Mouse (Mus musculus) forebrain, postnatal 0 days (tissue): Measurements from ENCODE around the gene Gm17428. TPM values are rescaled to one million over a fixed set of nuclear protein-coding genes. Genes with fewer than 3 reads are reported as not detected.
"Not testable (repeated sequence)": the region's sequence is repeated elsewhere in the genome, so short reads cannot be mapped to it uniquely, and the experiment has no call there.

Experiments used
- ATAC-seq: fragments of 200-750 bp; cut with Nextera tagmentation; 2 replicates; pipeline ENCODE4 v1.8.0; 2017; ENCODE audit warnings: mild to moderate bottlenecking, moderate library complexity
- DNase-seq: peaks from one replicate; pipeline ENCODE4 v3.0.0-alpha.2; 2015
- H3K27ac ChIP-seq: fragments of 300-500 bp; sonication (generic); 2 replicates; pipeline ENCODE4 v1.5.1; 2014; ENCODE audit warnings: low read depth, mild to moderate bottlenecking, antibody characterized with exemption, low read length, moderate library complexity, mixed read lengths
- H3K27me3 ChIP-seq: fragments of 300-500 bp; sonication (generic); 2 replicates; pipeline ENCODE4 v1.6.1; 2014; ENCODE audit warnings: mild to moderate bottlenecking, low read length, mixed read lengths; ENCODE audit not compliant: insufficient read depth
- H3K36me3 ChIP-seq: fragments of 300-500 bp; sonication (generic); 2 replicates; pipeline ENCODE4 v1.6.1; 2014; ENCODE audit warnings: mild to moderate bottlenecking, moderate library complexity; ENCODE audit not compliant: insufficient read depth
- H3K4me1 ChIP-seq: fragments of 300-500 bp; sonication (generic); 2 replicates; pipeline ENCODE4 v1.6.1; 2014; ENCODE audit warnings: antibody characterized with exemption; ENCODE audit not compliant: insufficient read depth
- H3K4me2 ChIP-seq: fragments of 300-500 bp; sonication (generic); 2 replicates; pipeline ENCODE4 v1.6.1; 2014; ENCODE audit warnings: low read depth, mild to moderate bottlenecking, moderate library complexity
- H3K4me3 ChIP-seq: fragments of 300-500 bp; sonication (generic); 2 replicates; pipeline ENCODE4 v1.5.1; 2014; ENCODE audit warnings: low read depth, low read length, mixed read lengths
- H3K9ac ChIP-seq: fragments of 300-500 bp; sonication (generic); 2 replicates; pipeline ENCODE4 v1.6.1; 2014; ENCODE audit warnings: mild to moderate bottlenecking
- H3K9me3 ChIP-seq: fragments of 300-500 bp; sonication (generic); 2 replicates; pipeline ENCODE4 v1.6.1; 2016; ENCODE audit warnings: low read length
- CTCF ChIP-seq: sonication (generic); IDR thresholded peaks from 2 replicates; pipeline ENCODE4 v1.5.1; 2016; ENCODE audit warnings: antibody characterized with exemption, control low read depth, low read depth
- WGBS: fragments of 180-500 bp; shearing (Covaris S2); extraction: QIAGEN DNeasy Blood & Tissue Kit; methylation state at CpG from one replicate; pipeline ENCODE4 v1.1.7; 2014; 5-methylcytosine and 5-hydroxymethylcytosine counted together
- polyA plus RNA-seq: library from polyadenylated mRNA; unstranded; fragments of >200 nt; fragmentation: Nextera tagmentation; extraction: Ambion mirVana; gene quantifications from 2 replicates; pipeline ENCODE4 v1.2.1, GENCODE M21; 2015
- total RNA-seq: library from RNA; depleted of rRNA; stranded (reverse); fragments of >200 nt; gene quantifications from 2 replicates; pipeline ENCODE4 v1.2.3, GENCODE M21; 2014

Gene Gm17428
- total and polyA plus RNA-seq, 2 experiments from 2014 or later: not detected

GRCm38 (mm10) chr14:54953664-54954206 is 23.0 kb upstream of the Gm17428 start:
- 93% methylated on average over 8 of the region's 8 CpGs for WGBS
- Histone ChIP-seq H3K27me3 (no peaks in the 10 kb centered on the region), H3K4me1 (no peaks in the 10 kb centered on the region), H3K9ac (no peak overlapping the region), H3K4me3 (no peak overlapping the region), H3K27ac (no peak overlapping the region), H3K36me3 (no peaks in the 10 kb centered on the region), H3K9me3 (no peaks in the 10 kb centered on the region), H3K4me2 (no peak overlapping the region)
- DNase-seq: no peak
- no peak for TF ChIP-seq CTCF
- no peak for ATAC-seq

GRCm38 (mm10) chr14:54954474-54954873 is 22.3 kb upstream of the Gm17428 start:
- DNase-seq: no peak
- no peak for ATAC-seq
- Histone ChIP-seq H3K4me2 (no peak overlapping the region), H3K9me3 (no peaks in the 10 kb centered on the region), H3K4me1 (no peaks in the 10 kb centered on the region), H3K27ac (no peak overlapping the region), H3K9ac (no peak overlapping the region), H3K36me3 (no peaks in the 10 kb centered on the region), H3K27me3 (no peaks in the 10 kb centered on the region), H3K4me3 (no peak overlapping the region)
- WGBS: 87% methylated on average over 3 of the region's 3 CpGs
- no peak for TF ChIP-seq CTCF

DNA sequence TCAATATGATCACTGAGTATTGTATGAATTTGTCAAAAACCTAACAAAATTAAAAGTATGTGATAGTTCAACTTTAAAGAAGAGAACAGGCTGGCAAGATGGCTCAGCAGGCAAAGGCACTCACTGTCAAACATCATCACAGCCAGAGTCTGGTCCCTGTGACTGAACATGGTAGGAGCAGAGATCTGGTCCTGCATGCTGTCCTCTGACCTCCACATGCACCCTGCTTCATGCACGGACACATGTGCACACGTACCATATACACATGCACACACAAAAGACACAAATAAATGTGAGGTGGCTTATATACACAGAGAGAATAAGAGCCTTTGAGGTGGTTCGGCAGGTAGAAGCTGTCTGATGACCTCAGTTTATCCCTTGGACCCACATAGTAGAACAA is 21.3 kb upstream of the Gm17428 start:
- no peak overlapping the region for H3K4me2 ChIP-seq
- no peaks in the 10 kb centered on the region for H3K9me3 ChIP-seq
- TF ChIP-seq CTCF: no peak
- H3K27me3 ChIP-seq: no peaks in the 10 kb centered on the region
- 87% methylated on average over 3 of the region's 3 CpGs for WGBS
- DNase-seq (no peak), ATAC-seq (no peak)
- no peak overlapping the region for H3K27ac ChIP-seq
- H3K4me3 ChIP-seq: no peak overlapping the region
- H3K36me3 ChIP-seq: no peaks in the 10 kb centered on the region
- no peaks in the 10 kb centered on the region for H3K4me1 ChIP-seq
- no peak overlapping the region for H3K9ac ChIP-seq

GRCm38 (mm10) chr14:54956533-54956932 is 20.2 kb upstream of the Gm17428 start:
- Histone ChIP-seq H3K4me1 (no peaks in the 10 kb centered on the region), H3K4me3 (no peak overlapping the region), H3K9ac (no peak overlapping the region), H3K36me3 (no peaks in the 10 kb centered on the region), H3K9me3 (no peaks in the 10 kb centered on the region), H3K27ac (no peak overlapping the region), H3K4me2 (no peak overlapping the region), H3K27me3 (no peaks in the 10 kb centered on the region)
- no peak for DNase-seq
- no peak for TF ChIP-seq CTCF
- no peak for ATAC-seq
- 93% methylated on average over 9 of the region's 9 CpGs for WGBS

DNA sequence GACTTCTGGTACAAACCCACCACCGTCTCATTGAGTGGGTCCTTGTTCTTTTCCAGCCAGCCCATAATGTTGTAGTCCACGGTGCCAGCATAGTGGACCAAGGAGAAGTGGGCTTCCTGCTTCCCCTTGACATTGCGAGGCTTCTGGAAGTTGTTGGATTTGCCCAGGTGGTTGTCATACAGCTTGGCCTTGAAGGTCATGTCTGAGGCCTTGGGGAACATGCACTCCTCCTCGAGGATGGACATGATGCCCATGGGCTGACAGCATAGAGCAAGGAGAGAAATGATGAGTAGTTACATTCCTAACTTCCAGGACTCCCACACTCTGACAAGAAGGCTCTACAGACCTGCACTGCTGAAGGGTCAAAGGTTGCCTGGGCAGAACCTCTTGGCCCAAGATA is 18.2 kb upstream of the Gm17428 start:
- Histone ChIP-seq H3K9ac (no peak overlapping the region), H3K9me3 (no peaks in the 10 kb centered on the region), H3K36me3 (no peaks in the 10 kb centered on the region), H3K4me2 (no peak overlapping the region), H3K27ac (no peak overlapping the region), H3K4me1 (no peaks in the 10 kb centered on the region), H3K4me3 (no peak overlapping the region), H3K27me3 (no peaks in the 10 kb centered on the region)
- ATAC-seq: no peak
- WGBS: 83% methylated on average over 4 of the region's 4 CpGs
- no peak for DNase-seq
- no peak for TF ChIP-seq CTCF

GRCm38 (mm10) chr14:54959197-54959596 is 17.5 kb upstream of the Gm17428 start:
- Histone ChIP-seq H3K27me3 (no peaks in the 10 kb centered on the region), H3K4me2 (no peak overlapping the region), H3K9me3 (no peaks in the 10 kb centered on the region), H3K9ac (no peak overlapping the region), H3K4me1 (no peaks in the 10 kb centered on the region), H3K4me3 (no peak overlapping the region), H3K27ac (no peak overlapping the region), H3K36me3 (no peaks in the 10 kb centered on the region)
- TF ChIP-seq CTCF: no peak
- ATAC-seq: no peak
- no peak for DNase-seq
- WGBS: 92% methylated on average over 3 of the region's 3 CpGs

GRCm38 (mm10) chr14:54959853-54960613 is 16.7 kb upstream of the Gm17428 start:
- H3K4me3 ChIP-seq, H3K4me1 ChIP-seq, H3K9ac ChIP-seq, H3K4me2 ChIP-seq, H3K9me3 ChIP-seq, H3K27ac ChIP-seq, H3K27me3 ChIP-seq, H3K36me3 ChIP-seq, ATAC-seq, DNase-seq: not testable (repeated sequence)
- 96% methylated on average over 12 of the region's 12 CpGs for WGBS
